In the genomic region with DNA sequence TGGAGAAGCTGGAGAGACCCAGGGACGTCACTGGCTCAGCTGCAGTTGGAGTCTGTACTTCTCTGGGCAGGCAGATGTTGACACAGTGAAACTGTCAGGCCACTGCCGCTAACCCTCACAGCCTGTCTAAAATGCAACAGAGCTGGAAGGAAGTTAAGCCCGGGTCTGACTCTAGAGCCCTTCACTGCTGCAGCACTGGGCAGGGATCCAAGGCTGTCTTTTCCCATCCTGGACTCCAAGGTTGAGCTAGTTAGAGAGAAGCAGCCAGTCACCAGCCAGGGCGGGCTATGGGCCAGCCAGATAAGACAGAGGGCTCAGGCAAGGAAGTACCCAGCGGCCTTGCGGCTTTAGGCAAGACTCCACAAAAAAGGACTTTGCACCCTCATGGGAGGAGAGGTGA, we compare ENCODE assay signal across 9 mouse cellular contexts. TPM values are rescaled to one million over a fixed set of nuclear protein-coding genes. Genes with fewer than 3 reads are reported as not detected.
DNase-seq lines count a peak whose midpoint lies in the region; ATAC-seq and TF ChIP-seq lines count a peak whose summit lies in the region.
"Had no signal": no experiment of that assay in that cellular context is flagged by ENCODE, and none has a peak within 500 bp of the region (broad histone marks: within the 10 kb centered on the region; RNA-seq: fewer than 3 reads in every experiment).

No protein-coding gene starts in this region.

- TF ChIP-seq POLR2A in cerebellum, adult 2 months (IDR thresholded peaks at IDR 0.05; ENCODE audit: borderline replicate concordance, insufficient read depth, low read length): no peak

- peak; percentile 41 to 48 for DNase-seq in cerebellum, adult 2 months
- DNase-seq in cerebellum, adult 9-10 months: no peak
- peak; percentile 95 to 97 for DNase-seq in adrenal gland, adult (ENCODE audit: inconsistent age in 2 of 2, low spot score in 1 of 2)
- peak; percentile 90 for DNase-seq in kidney, postnatal 14 days
- no peak for DNase-seq in embryo, embryonic 11 days
- DNase-seq in T-cell, adult 2 months (ENCODE audit: low spot score): no peak

- no peaks in the 10 kb centered on the region for H3K36me3 ChIP-seq in heart, embryonic 12.5 days
- H3K36me3 ChIP-seq: midbrain, embryonic 12.5 days had no signal

- peak; percentile 83 for ATAC-seq in heart, embryonic 12.5 days (ENCODE audit: insufficient number of reproducible peaks, low FRiP score)
- peak; percentile 81 for ATAC-seq in megakaryocyte, adult 5-6 weeks (ENCODE audit: poor library complexity, severe bottlenecking)

- H3K9me3 ChIP-seq in heart, embryonic 12.5 days (replicated peaks): no peaks in the 10 kb centered on the region
- H3K9me3 ChIP-seq: midbrain, embryonic 12.5 days had no signal

- TF ChIP-seq CTCF in cerebellum, adult 2 months (IDR thresholded peaks at IDR 0.05; ENCODE audit: borderline replicate concordance, insufficient read depth, low read depth, low read length): no peak

- no peak overlapping the region for H3K27ac ChIP-seq in cerebellum, adult 2 months (ENCODE audit: insufficient read depth, low read length)
- H3K27ac ChIP-seq in heart, embryonic 12.5 days (ENCODE audit: poor library complexity, severe bottlenecking): peak overlapping the region; percentile 86
- H3K27ac ChIP-seq: midbrain, embryonic 12.5 days had no signal

- H3K4me2 ChIP-seq in heart, embryonic 12.5 days: no peak overlapping the region
- H3K4me2 ChIP-seq: midbrain, embryonic 12.5 days had no signal

- H3K4me3 ChIP-seq in cerebellum, adult 2 months (replicated peaks; ENCODE audit: insufficient read depth, low read depth, low read length): no peak overlapping the region
- no peak overlapping the region for H3K4me3 ChIP-seq in heart, embryonic 12.5 days
- H3K4me3 ChIP-seq: midbrain, embryonic 12.5 days had no signal

- H3K9ac ChIP-seq in heart, embryonic 12.5 days: no peak overlapping the region
- H3K9ac ChIP-seq: midbrain, embryonic 12.5 days had no signal

- H3K4me1 ChIP-seq in cerebellum, adult 2 months (ENCODE audit: control insufficient read depth, insufficient read depth, low read length): peaks cover 13% of the 10 kb centered on the region
- peaks cover 22% of the 10 kb centered on the region for H3K4me1 ChIP-seq in heart, embryonic 12.5 days (replicated peaks)

- 32% methylated on average over 6 of the region's 6 CpGs for WGBS in cerebellum, adult 2 months
- 14% methylated on average over 6 of the region's 6 CpGs for WGBS in heart, embryonic 12.5 days

- H3K27me3 ChIP-seq in cerebellum, adult 2 months (ENCODE audit: control insufficient read depth, insufficient read depth, low read length): no peaks in the 10 kb centered on the region
- 0 out of 2 replicates have a peak, but pooled peaks cover 3% of the 10 kb centered on the region for H3K27me3 ChIP-seq in heart, embryonic 12.5 days (replicated peaks)
- H3K27me3 ChIP-seq: midbrain, embryonic 12.5 days had no signal

RNA-seq across cellular contexts. Expression of gene Ak2, which starts 33.0 kb away (rescaled TPM):
- polyA plus RNA-seq in cerebellum, adult 2 months (2012; rRNA removed): 43.9 and 45.7 TPM in 2 replicates
- 164 and 167 TPM in 2 replicates for polyA plus RNA-seq in heart, embryonic 12.5 days (2016; fragmentation: Nextera tagmentation; extraction: Ambion mirVana)
- 41.2 and 48.0 TPM in 2 replicates for total RNA-seq in megakaryocyte, adult 5-6 weeks (2015)
- total RNA-seq in megakaryocyte, adult 5-6 weeks (2017): 69.0 and 71.2 TPM in 2 replicates

RNA-seq across cellular contexts. Expression of gene Rnf19b, which starts 33.3 kb away (rescaled TPM):
- polyA plus RNA-seq in cerebellum, adult 2 months (2012; rRNA removed): 137 and 154 TPM in 2 replicates
- polyA plus RNA-seq in heart, embryonic 12.5 days (2016; fragmentation: Nextera tagmentation; extraction: Ambion mirVana): 8.1 and 8.2 TPM in 2 replicates
- total RNA-seq in megakaryocyte, adult 5-6 weeks (2015): 20.2 and 24.2 TPM in 2 replicates
- total RNA-seq in megakaryocyte, adult 5-6 weeks (2017): 52.8 and 56.8 TPM in 2 replicates

Comparison
In these comparisons a context has a peak if more than half of its experiments do, and no peak if none do; other contexts are left out.
1. DNase-seq: peak in cerebellum, adult 2 months (2 of 2), adrenal gland, adult (2 of 2) and kidney, postnatal 14 days (single experiment); none in cerebellum, adult 9-10 months (single experiment), embryo, embryonic 11 days (single experiment) and T-cell, adult 2 months (single experiment).
2. RNA of gene Rnf19b, which starts 33.3 kb away (polyA plus RNA-seq): 137 to 154 TPM in cerebellum, adult 2 months; 8.1 to 8.2 TPM in heart, embryonic 12.5 days; every median in the first group is over 10 times any median in the second.